Mouse (Mus musculus) layer of hippocampus, adult 9-11 months (tissue): Measurements from ENCODE around the gene Fer.
A peak's percentile ranks its signal among the peaks of the same experiment; 100 is the strongest.

ENCODE experiments used
- DNase-seq: peaks from one replicate; pipeline ENCODE4 v3.0.0; 2022

Gene Fer

GRCm38 (mm10) chr17:63871773-63872172 lies 8.9 kb downstream of the Fer start:
- no peak for DNase-seq

- DNase-seq: peak; percentile 20
These were observed 16.0 kb downstream of the Fer start for GRCm38 (mm10) chr17:63878889-63879288.

GRCm38 (mm10) chr17:63880009-63880408 lies 17.1 kb downstream of the Fer start:
- DNase-seq: no peak

- no peak for DNase-seq
These were observed 24.1 kb downstream of the Fer start for GRCm38 (mm10) chr17:63886988-63887387.

- DNase-seq: no peak
These were observed 27.7 kb downstream of the Fer start for GRCm38 (mm10) chr17:63890611-63891010.

GRCm38 (mm10) chr17:63895829-63896228 lies 33.0 kb downstream of the Fer start:
- DNase-seq: no peak

GRCm38 (mm10) chr17:63897050-63897449 lies 34.2 kb downstream of the Fer start:
- DNase-seq: no peak

- DNase-seq: no peak
These were observed 46.4 kb downstream of the Fer start for GRCm38 (mm10) chr17:63909297-63909696.

GRCm38 (mm10) chr17:63921601-63922203 lies 58.8 kb downstream of the Fer start:
- no peak for DNase-seq

- no peak for DNase-seq
These were observed 62.7 kb downstream of the Fer start for GRCm38 (mm10) chr17:63925581-63925980.

GRCm38 (mm10) chr17:63930634-63931033 lies 67.8 kb downstream of the Fer start:
- DNase-seq: no peak

- DNase-seq: no peak
These were observed 68.7 kb downstream of the Fer start for GRCm38 (mm10) chr17:63931556-63931955.

- no peak for DNase-seq
These were observed 72.5 kb downstream of the Fer start for GRCm38 (mm10) chr17:63935408-63935807.

- no peak for DNase-seq
These were observed 75.0 kb downstream of the Fer start for GRCm38 (mm10) chr17:63937886-63938285.

GRCm38 (mm10) chr17:63946772-63947171 lies 83.9 kb downstream of the Fer start:
- DNase-seq: no peak

- no peak for DNase-seq
These were observed 85.9 kb downstream of the Fer start for GRCm38 (mm10) chr17:63948811-63949210.

GRCm38 (mm10) chr17:63951436-63951835 lies 88.6 kb downstream of the Fer start:
- DNase-seq: no peak

- DNase-seq: no peak
These were observed 104.2 kb downstream of the Fer start for GRCm38 (mm10) chr17:63967091-63967490.

- DNase-seq: no peak
These were observed 106.6 kb downstream of the Fer start for GRCm38 (mm10) chr17:63969448-63969847.

- DNase-seq: no peak
These were observed 107.4 kb downstream of the Fer start for GRCm38 (mm10) chr17:63970239-63970638.

- no peak for DNase-seq
These were observed 108.1 kb downstream of the Fer start for GRCm38 (mm10) chr17:63970939-63971338.

GRCm38 (mm10) chr17:63972181-63972580 lies 109.3 kb downstream of the Fer start:
- DNase-seq: no peak

GRCm38 (mm10) chr17:63973806-63974205 lies 110.9 kb downstream of the Fer start:
- no peak for DNase-seq

- no peak for DNase-seq
These were observed 111.4 kb downstream of the Fer start for GRCm38 (mm10) chr17:63974253-63974652.

GRCm38 (mm10) chr17:63978794-63979571 lies 116.1 kb downstream of the Fer start:
- no peak for DNase-seq
